Mouse (Mus musculus) midbrain, embryonic 10.5 days (tissue): ENCODE data around the gene Cog7. TPM values are rescaled to one million over a fixed set of nuclear protein-coding genes. Genes with fewer than 3 reads are reported as not detected.

Experiments used
- DNase-seq: peaks from one replicate; pipeline ENCODE4 v3.0.0-alpha.2; 2017; ENCODE audit warnings: low spot score
- H3K27ac ChIP-seq: fragments of 300-500 bp; sonication (generic); replicated peaks from 2 replicates; pipeline ENCODE4 v1.5.1; 2016; ENCODE audit warnings: mild to moderate bottlenecking
- H3K27me3 ChIP-seq: fragments of 300-500 bp; sonication (generic); 2 replicates; pipeline ENCODE4 v1.6.1; 2016; ENCODE audit warnings: low read depth, mild to moderate bottlenecking; ENCODE audit not compliant: poor library complexity, severe bottlenecking
- H3K36me3 ChIP-seq: fragments of 300-500 bp; sonication (generic); 2 replicates; pipeline ENCODE4 v1.6.1; 2016; ENCODE audit warnings: mild to moderate bottlenecking, moderate library complexity
- H3K4me1 ChIP-seq: fragments of 300-500 bp; sonication (generic); 2 replicates; pipeline ENCODE4 v1.6.1; 2016
- H3K4me3 ChIP-seq: fragments of 300-500 bp; sonication (generic); 2 replicates; pipeline ENCODE4 v1.5.1; 2016; ENCODE audit warnings: mild to moderate bottlenecking, moderate library complexity
- H3K9me3 ChIP-seq: fragments of 300-500 bp; sonication (generic); replicated peaks from 2 replicates; pipeline ENCODE4 v1.6.1; 2016; ENCODE audit warnings: mild to moderate bottlenecking
- WGBS: fragments of 180-500 bp; shearing (Covaris S2); methylation state at CpG from one replicate; pipeline ENCODE4 v1.1.7; 2016; 5-methylcytosine and 5-hydroxymethylcytosine counted together
- polyA plus RNA-seq: library from polyadenylated mRNA; unstranded; fragments of >200 nt; fragmentation: Nextera tagmentation; extraction: Ambion mirVana; gene quantifications from 2 replicates; pipeline ENCODE4 v1.2.1, GENCODE M21; 2016

Cog7 gene
- polyA plus RNA-seq, 1 experiment from 2014 or later: 22.1 TPM

DNA sequence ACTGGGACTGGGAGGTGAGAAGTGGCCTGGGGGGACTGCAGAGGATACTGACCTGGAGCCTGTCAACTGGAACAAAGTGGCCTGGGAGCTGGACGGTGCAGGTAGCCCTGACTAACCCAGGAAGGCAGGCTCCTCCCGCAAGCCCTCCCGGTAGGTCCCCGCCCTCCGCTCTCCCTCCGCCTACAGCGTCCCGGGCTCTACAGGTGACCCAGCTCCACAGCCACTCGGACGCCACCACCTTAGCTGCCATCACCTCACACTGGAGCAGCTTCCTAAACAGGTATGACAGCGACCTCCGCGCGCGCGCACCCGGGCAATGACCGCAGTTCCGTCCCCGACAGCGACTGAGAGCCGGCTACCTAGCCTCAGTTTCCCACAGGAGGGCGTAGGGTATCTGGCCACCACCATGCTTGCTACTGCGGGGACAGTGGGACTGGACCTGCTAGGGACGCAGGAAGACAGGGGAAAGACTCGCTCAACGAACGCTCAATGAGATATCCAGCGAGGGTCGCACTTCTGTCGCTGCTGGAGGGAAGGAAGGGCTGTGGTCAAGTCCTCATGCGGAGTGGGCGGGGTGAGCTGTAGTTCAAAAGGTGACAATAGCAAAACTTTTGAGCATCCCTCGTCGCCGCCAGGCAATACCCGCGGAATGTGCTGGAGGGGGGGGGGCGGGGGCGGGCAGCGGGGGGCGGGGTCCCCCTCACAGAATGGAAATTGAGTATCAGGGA is 116.5 kb downstream of the Cog7 start, which contains the start of gene Scnn1b:
Scnn1b (plus strand) TSS at position 181 of the 728 bp plus-strand sequence.
- 1% methylated on average over 41 of the region's 42 CpGs for WGBS
- Histone ChIP-seq H3K27ac (no peak within 1 kb of the TSS), H3K36me3 (no peaks in the 10 kb centered on the region), H3K4me3 (peak within 1 kb of the TSS; percentile 51), H3K4me1 (peaks cover 12% of the 10 kb centered on the region), H3K27me3 (peaks cover 37% of the 10 kb centered on the region), H3K9me3 (no peaks in the 10 kb centered on the region)
- peak; percentile 19 for DNase-seq

DNA sequence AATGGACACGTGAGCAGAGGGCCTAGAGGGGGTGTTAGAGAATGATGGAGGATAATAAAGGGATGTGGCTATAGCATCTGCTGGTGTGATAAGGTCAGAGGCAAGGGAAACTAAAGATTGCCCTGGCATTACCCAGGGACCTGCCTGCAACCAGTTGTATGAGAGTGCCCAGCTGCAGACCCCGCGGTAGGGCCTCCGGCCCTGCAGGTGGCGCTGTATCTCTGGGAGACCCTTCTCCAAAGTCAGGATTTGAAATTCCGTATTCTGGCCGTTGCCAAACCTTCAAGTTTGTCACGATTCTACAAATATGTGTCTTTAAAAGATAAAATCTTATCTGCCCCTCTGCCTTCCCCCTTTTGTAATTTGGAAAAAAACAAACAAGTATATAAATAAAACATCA is 122.6 kb downstream of the Cog7 start:
- Histone ChIP-seq H3K27me3 (peaks cover 8% of the 10 kb centered on the region), H3K36me3 (no peaks in the 10 kb centered on the region), H3K27ac (no peak overlapping the region), H3K9me3 (no peaks in the 10 kb centered on the region), H3K4me3 (no peak overlapping the region), H3K4me1 (no peaks in the 10 kb centered on the region)
- DNase-seq: no peak
- WGBS: 85% methylated on average over 8 of the region's 8 CpGs

DNA sequence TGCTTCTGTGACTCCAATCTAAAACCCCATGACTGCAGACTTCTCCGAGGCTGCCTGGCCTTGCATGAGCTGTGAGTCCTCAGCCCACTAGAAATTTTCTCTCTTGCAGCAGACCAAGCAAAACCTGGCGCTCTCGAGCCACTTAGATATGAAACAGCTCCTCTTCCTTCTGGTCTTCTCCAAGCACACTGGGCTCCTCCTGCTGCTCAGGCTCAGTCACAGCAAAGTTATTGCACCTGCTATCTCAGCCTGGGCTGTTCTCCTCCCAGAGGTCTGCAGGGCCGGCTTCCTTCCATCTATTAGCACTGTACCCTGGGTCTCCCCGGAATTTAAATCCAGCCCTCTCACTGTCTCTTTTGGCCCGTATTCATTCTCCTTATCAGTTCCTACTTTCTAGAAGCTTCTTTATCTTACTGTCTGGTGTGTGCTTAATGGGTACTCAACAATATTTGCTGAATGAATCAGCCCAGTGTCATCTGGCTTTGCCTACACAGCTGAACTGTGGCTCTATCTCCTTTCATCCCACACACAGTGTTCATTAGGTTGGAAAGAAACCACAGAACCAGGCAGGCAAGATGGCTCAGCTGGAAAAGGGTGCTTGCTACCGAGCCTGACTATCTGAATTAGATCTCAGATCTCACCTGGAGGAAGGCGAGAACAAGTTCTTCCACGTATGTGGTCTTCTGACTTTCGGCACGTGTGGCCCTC is 124.2 kb downstream of the Cog7 start:
- H3K36me3 ChIP-seq: no peaks in the 10 kb centered on the region
- no peaks in the 10 kb centered on the region for H3K27me3 ChIP-seq
- no peak overlapping the region for H3K4me3 ChIP-seq
- H3K4me1 ChIP-seq: no peaks in the 10 kb centered on the region
- no peaks in the 10 kb centered on the region for H3K9me3 ChIP-seq
- no peak overlapping the region for H3K27ac ChIP-seq
- DNase-seq: no peak
- WGBS: 91% methylated on average over 11 of the region's 11 CpGs

DNA sequence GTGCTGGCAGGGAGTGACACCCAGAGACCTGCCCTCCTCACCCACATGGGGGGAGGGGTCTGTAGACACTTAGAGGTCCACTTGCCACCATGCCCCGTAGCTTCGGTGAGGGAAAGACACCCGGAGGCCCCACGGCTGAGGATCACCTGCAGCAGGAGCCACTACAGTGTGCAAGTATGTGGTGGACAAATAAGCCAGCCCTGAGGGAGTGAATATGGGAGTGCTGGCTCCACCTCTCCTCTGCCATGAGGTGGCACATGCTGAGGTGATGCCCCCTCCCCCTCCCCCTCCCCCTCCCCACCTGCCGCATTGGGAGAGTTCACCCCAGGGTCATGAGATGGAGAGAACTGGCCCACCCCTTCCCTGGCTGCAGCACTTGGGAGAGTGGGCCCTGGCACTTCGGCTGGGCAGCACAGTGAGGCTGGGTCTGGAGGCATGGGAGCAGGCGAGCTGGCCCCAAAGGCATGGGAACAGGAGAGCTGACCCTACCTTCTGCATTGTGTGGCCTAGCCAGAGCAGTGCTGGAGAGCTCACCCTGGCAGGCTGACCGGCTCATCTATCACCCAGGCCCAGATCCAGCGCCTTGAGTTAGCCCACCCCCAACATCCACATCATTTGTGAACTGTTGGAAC is 132.9 kb downstream of the Cog7 start:
- H3K27me3 ChIP-seq: no peaks in the 10 kb centered on the region
- H3K9me3 ChIP-seq: no peaks in the 10 kb centered on the region
- no peaks in the 10 kb centered on the region for H3K36me3 ChIP-seq
- H3K27ac ChIP-seq: no peak overlapping the region
- DNase-seq: no peak
- H3K4me1 ChIP-seq: no peaks in the 10 kb centered on the region
- no peak overlapping the region for H3K4me3 ChIP-seq
- 91% methylated on average over 8 of the region's 9 CpGs for WGBS

DNA sequence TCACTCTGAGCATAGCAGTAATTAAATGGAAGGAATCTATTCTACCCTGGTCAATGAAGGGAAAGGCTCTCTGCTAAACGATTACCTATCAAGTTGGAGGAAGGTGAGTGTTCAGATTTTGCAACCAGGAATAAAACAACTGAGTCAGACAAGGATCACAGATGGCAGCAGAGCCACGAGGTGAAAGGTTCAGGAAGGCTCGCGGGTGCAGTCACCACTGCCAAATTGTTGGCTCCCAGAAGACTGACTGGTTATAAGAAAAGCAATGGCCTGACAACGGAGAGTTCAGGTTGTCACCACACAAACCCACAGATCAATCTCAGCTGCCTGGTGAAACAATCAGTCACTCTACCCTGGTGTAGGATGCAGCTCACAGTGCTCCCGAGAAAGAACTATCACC is 135.5 kb downstream of the Cog7 start:
- Histone ChIP-seq H3K36me3 (no peaks in the 10 kb centered on the region), H3K9me3 (no peaks in the 10 kb centered on the region), H3K27ac (no peak overlapping the region), H3K4me3 (no peak overlapping the region), H3K4me1 (no peaks in the 10 kb centered on the region), H3K27me3 (no peaks in the 10 kb centered on the region)
- 86% methylated on average over 6 of the region's 6 CpGs for WGBS
- no peak for DNase-seq

DNA sequence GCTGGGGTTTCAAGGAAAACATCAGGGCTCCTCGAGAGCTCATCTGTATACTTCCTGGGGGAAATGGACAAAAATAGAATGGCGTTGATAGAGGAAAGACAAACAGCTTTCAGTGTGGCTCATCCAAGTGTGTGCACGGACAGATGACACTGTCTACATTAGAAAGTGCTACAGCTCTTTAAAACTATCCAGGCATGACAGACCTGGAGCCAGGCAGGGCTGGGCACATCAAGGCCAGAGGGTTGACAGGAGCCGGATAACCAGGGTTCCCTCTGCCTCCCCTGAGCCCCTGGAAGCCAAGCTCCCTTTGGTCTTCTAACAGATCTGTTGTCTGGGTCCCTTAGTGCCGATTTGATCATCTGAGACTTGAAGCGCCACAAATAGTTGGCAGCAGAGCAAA is 139.3 kb downstream of the Cog7 start:
- 86% methylated on average over 6 of the region's 6 CpGs for WGBS
- Histone ChIP-seq H3K27ac (no peak overlapping the region), H3K4me1 (no peaks in the 10 kb centered on the region), H3K4me3 (no peak overlapping the region), H3K27me3 (no peaks in the 10 kb centered on the region), H3K9me3 (no peaks in the 10 kb centered on the region), H3K36me3 (no peaks in the 10 kb centered on the region)
- DNase-seq: no peak

DNA sequence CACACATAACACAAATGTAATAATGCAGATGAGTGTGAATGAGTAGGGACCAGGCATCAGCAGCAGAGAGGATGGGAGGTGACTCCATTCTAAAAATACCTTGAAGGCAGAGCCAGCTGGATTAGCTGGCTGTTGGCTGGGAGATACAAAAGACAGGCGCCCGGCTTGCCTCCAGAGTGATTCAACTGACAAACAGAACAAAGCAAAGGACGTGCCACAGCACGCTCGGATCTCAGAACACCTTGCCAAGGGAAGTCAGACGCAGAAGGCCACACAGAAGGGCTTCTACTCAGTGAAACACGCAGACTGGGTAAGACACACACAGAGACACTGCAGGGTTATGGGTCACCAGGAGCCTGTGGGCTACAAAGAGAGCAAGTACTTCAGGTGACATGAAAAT is 140.7 kb downstream of the Cog7 start:
- no peak for DNase-seq
- Histone ChIP-seq H3K27ac (no peak overlapping the region), H3K4me1 (no peaks in the 10 kb centered on the region), H3K27me3 (no peaks in the 10 kb centered on the region), H3K9me3 (no peaks in the 10 kb centered on the region), H3K4me3 (no peak overlapping the region), H3K36me3 (no peaks in the 10 kb centered on the region)
- 83% methylated on average over 7 of the region's 7 CpGs for WGBS

DNA sequence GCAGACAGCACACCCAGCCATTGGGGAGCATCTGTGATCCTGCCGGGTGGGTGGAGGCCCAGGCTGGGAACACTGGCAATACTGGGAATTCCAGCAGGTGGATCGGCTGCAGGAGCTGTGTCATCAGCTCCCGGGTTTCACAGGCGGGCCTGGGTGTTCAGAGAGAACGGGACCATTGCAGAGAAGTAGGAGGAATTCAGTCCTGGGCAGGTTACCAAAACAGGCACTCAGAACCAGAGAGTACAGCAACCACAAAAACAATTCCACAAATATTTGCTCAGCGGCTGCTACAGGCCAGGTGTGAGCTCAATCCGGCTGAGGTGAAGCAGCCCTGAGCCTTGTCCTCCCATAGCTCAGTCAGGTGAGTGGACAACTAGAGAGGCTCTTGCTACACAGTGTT is 144.7 kb downstream of the Cog7 start:
- Histone ChIP-seq H3K27me3 (no peaks in the 10 kb centered on the region), H3K9me3 (no peaks in the 10 kb centered on the region), H3K27ac (no peak overlapping the region), H3K4me1 (no peaks in the 10 kb centered on the region), H3K4me3 (no peak overlapping the region), H3K36me3 (no peaks in the 10 kb centered on the region)
- WGBS: 93% methylated on average over 7 of the region's 7 CpGs
- DNase-seq: no peak

DNA sequence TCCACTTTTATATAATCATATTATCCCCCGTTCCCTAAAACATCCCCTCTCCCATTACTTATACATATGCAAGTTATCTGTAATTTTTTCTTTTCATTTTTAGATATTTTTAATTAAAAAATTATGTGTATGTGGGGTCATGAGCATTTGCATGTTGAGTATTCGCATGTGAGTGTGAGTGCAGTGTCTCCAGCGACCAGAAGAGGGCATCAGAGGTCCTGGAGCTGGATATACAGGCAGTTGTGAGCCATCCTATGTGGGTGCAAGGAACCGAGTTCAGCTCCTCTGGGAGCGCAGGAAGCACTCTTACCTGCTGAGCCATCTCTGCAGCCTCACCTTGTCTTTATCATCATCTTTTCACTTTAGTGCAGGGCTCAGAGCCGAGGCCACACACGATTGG is 146.1 kb downstream of the Cog7 start:
- DNase-seq: no peak
- 86% methylated on average over 7 of the region's 7 CpGs for WGBS
- Histone ChIP-seq H3K4me3 (no peak overlapping the region), H3K4me1 (no peaks in the 10 kb centered on the region), H3K9me3 (no peaks in the 10 kb centered on the region), H3K27me3 (no peaks in the 10 kb centered on the region), H3K36me3 (no peaks in the 10 kb centered on the region), H3K27ac (no peak overlapping the region)

Other genes with a start within 250 kb of the Cog7 start
- 0.04 TPM in 2 replicates for gene Scnn1g, start 247.2 kb downstream of the Cog7 start, polyA plus RNA-seq
- gene Scnn1b, start 116.7 kb downstream of the Cog7 start, polyA plus RNA-seq: 0.06 TPM in 1 of 2 replicates, not detected in the other
- 81.5 and 90.3 TPM in 2 replicates for gene Gga2, start 39.5 kb upstream of the Cog7 start, polyA plus RNA-seq
- gene Ubfd1, start 85.5 kb upstream of the Cog7 start, polyA plus RNA-seq: 64.7 and 65.7 TPM in 2 replicates
- 18.9 and 19.2 TPM in 2 replicates for gene Ears2, start 85.6 kb upstream of the Cog7 start, polyA plus RNA-seq
- 757 and 815 TPM in 2 replicates for gene Ndufab1, start 120.2 kb upstream of the Cog7 start, polyA plus RNA-seq
- gene Palb2, start 151.3 kb upstream of the Cog7 start, polyA plus RNA-seq: 21.0 and 26.0 TPM in 2 replicates
- gene Dctn5, start 151.3 kb upstream of the Cog7 start, polyA plus RNA-seq: 130 and 143 TPM in 2 replicates
- gene Plk1, start 177.7 kb upstream of the Cog7 start, polyA plus RNA-seq: 222 and 248 TPM in 2 replicates
- 0.11 TPM in 1 of 2 replicates, not detected in the other for gene Ern2, start 204.5 kb upstream of the Cog7 start, polyA plus RNA-seq
- gene Chp2, start 237.8 kb upstream of the Cog7 start, polyA plus RNA-seq: 0.21 TPM in 1 of 2 replicates, not detected in the other